Mouse (Mus musculus): ENCODE measurements at regions not wholly inside any gene's neighbourhood (a gene's known extent, or its start where the extent isn't known, plus 50 kb on each side); places are given as distances from the start of the nearest gene placed in this dataset.

DNA sequence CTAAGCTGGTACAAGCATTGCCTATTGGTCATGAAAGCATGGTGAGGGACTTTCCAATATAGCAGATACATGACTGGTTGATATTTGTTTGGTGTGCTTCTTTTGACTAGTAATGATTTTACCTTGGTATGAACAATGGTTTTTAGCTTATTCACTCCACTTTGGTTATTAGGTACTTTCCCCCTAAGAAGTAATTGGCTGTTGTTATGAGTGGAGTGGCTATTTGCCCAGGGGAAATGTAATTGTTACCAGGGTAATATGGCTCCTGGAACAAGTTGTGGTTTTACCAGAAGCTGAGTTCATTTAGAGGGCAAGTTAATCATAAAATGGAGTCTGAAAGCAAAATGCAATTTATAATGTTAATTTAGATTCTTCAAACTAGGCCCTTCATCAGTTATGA lies 1000.2 kb upstream of the Manea start:
- Histone ChIP-seq H3K4me3 (no peak overlapping the region), H3K27ac (replicated peaks) (no peak overlapping the region), H3K27me3 (ENCODE audit: low read depth, poor library complexity, severe bottlenecking) (no peaks in the 10 kb centered on the region), H3K36me3 (no peaks in the 10 kb centered on the region), H3K4me1 (no peaks in the 10 kb centered on the region), H3K9me3 (replicated peaks) (no peaks in the 10 kb centered on the region)
- no peak for DNase-seq (ENCODE audit: low spot score)

DNA sequence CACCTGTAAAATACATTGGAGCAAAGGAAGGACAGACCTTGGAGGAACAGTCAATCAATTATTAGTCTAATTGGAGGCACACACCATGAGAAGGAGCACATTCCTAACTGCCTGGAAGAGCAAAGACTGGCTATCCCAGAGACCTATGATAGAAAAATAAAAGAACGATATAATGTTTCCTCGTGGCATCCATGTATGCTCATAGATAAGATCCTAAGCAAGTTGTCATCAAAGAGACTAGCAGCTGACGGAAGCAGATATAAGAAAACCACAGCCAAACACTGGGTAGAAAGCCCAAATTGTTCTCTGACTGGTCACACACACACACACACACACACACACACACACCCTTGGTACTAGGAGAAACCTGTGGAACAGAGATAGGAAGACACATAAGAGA lies 986.6 kb upstream of the Manea start:
- H3K9me3 ChIP-seq (replicated peaks) = no peaks in the 10 kb centered on the region
- no peaks in the 10 kb centered on the region for H3K36me3 ChIP-seq
- H3K27ac ChIP-seq (replicated peaks) = no peak overlapping the region
- H3K4me3 ChIP-seq = no peak overlapping the region
- no peaks in the 10 kb centered on the region for H3K4me1 ChIP-seq
- H3K27me3 ChIP-seq (ENCODE audit: low read depth, poor library complexity, severe bottlenecking) = no peaks in the 10 kb centered on the region
- WGBS = 90% methylated on average over 3 of the region's 3 CpGs
- DNase-seq (ENCODE audit: low spot score) = no peak

All from midbrain, embryonic 10.5 days (tissue).